Mouse (Mus musculus) heart, adult 2 months (tissue): ENCODE measurements at regions not wholly inside any gene's neighbourhood (a gene's known extent, or its start where the extent isn't known, plus 50 kb on each side); places are given as distances from the start of the nearest gene placed in this dataset.

Experiments
- DNase-seq, 2 experiments: peaks; one replicate each; pipeline ENCODE4 v3.0.0; 2021
- H3K27ac ChIP-seq: fragments of 200-600 bp; 2 replicates; pipeline ENCODE4 v1.8.1; 2022
- H3K27me3 ChIP-seq: fragments of 200-500 bp; 2 replicates; pipeline ENCODE4 v1.6.1; 2012; ENCODE audit warnings: mild to moderate bottlenecking, low read length, inconsistent platforms, mixed read lengths; ENCODE audit not compliant: control insufficient read depth, insufficient read depth
- H3K36me3 ChIP-seq: fragments of 200-500 bp; 2 replicates; pipeline ENCODE4 v1.6.1; 2012; ENCODE audit warnings: low read length, inconsistent platforms; ENCODE audit not compliant: control insufficient read depth, insufficient read depth
- H3K4me1 ChIP-seq: fragments of 200-500 bp; 2 replicates; pipeline ENCODE4 v1.6.1; 2011; ENCODE audit warnings: low read length; ENCODE audit not compliant: control insufficient read depth, insufficient read depth
- H3K4me3 ChIP-seq: fragments of 200-600 bp; 2 replicates; pipeline ENCODE4 v1.8.1; 2022
- H3K79me2 ChIP-seq: fragments of 200-500 bp; replicated peaks from 2 replicates; pipeline ENCODE4 v1.6.1; 2012; ENCODE audit warnings: mild to moderate bottlenecking, inconsistent platforms, low read length, moderate library complexity, mixed read lengths; ENCODE audit not compliant: control insufficient read depth, insufficient read depth
- H3K9ac ChIP-seq: fragments of 200-500 bp; 2 replicates; pipeline ENCODE4 v1.6.1; 2012; ENCODE audit warnings: low read depth, mild to moderate bottlenecking, control low read depth, inconsistent platforms, low read length, mixed read lengths
- CTCF ChIP-seq: fragments of 200-600 bp; IDR thresholded peaks from 2 replicates; pipeline ENCODE4 v1.8.1; 2022; ENCODE audit warnings: antibody characterized with exemption, mild to moderate bottlenecking, moderate library complexity
- EP300 ChIP-seq: fragments of 200-500 bp; IDR thresholded peaks from 2 replicates; pipeline ENCODE4 v1.6.1; 2011; ENCODE audit warnings: low read depth, low read length, control low read depth; ENCODE audit not compliant: insufficient read depth
- POLR2A ChIP-seq: fragments of 200-500 bp; IDR thresholded peaks from 2 replicates; pipeline ENCODE4 v1.6.1; 2011; ENCODE audit warnings: mild to moderate bottlenecking, low read depth, low read length, control low read depth; ENCODE audit not compliant: insufficient read depth
- WGBS: fragments of 180-500 bp; shearing (Covaris S2); methylation state at CpG from one replicate; pipeline ENCODE4 v1.1.7; 2018; 5-methylcytosine and 5-hydroxymethylcytosine counted together
- intact Hi-C: fragments of 180-260 bp; cut with DNase I; formaldehyde crosslinking; loops from one replicate; pipeline ENCODE4 v1.15.1; 2025

GRCm38 (mm10) chr13:69991253-69991891, 189.2 kb downstream of the Med10 start:
- Histone ChIP-seq H3K4me3 (no peak overlapping the region), H3K27me3 (no peaks in the 10 kb centered on the region), H3K79me2 (no peaks in the 10 kb centered on the region), H3K27ac (no peak overlapping the region), H3K9ac (no peak overlapping the region), H3K4me1 (no peaks in the 10 kb centered on the region), H3K36me3 (no peaks in the 10 kb centered on the region)
- DNase-seq = peak in 1 of 2 experiments; percentile 47
- WGBS = 25% methylated on average over 11 of the region's 11 CpGs
- intact Hi-C loops = loop anchor here (2.0 to 5.0 kb wide), 2 partner anchors 251 to 294 kb away; no protein-coding TSS in a partner anchor
- TF ChIP-seq EP300 (no peak), CTCF (peak; percentile 80), POLR2A (no peak)

GRCm38 (mm10) chr13:69991892-69992261, 189.7 kb downstream of the Med10 start:
- DNase-seq = no peak
- TF ChIP-seq CTCF = no peak
- TF ChIP-seq EP300 = no peak
- no peak for TF ChIP-seq POLR2A
- Histone ChIP-seq H3K4me3 (no peak overlapping the region), H3K36me3 (no peaks in the 10 kb centered on the region), H3K9ac (no peak overlapping the region), H3K27me3 (no peaks in the 10 kb centered on the region), H3K4me1 (no peaks in the 10 kb centered on the region), H3K27ac (no peak overlapping the region), H3K79me2 (no peaks in the 10 kb centered on the region)
- WGBS = 54% methylated on average over 14 of the region's 14 CpGs
- intact Hi-C loops = loop anchor here (2.0 to 5.0 kb wide), 2 partner anchors 251 to 295 kb away; no protein-coding TSS in a partner anchor

DNA sequence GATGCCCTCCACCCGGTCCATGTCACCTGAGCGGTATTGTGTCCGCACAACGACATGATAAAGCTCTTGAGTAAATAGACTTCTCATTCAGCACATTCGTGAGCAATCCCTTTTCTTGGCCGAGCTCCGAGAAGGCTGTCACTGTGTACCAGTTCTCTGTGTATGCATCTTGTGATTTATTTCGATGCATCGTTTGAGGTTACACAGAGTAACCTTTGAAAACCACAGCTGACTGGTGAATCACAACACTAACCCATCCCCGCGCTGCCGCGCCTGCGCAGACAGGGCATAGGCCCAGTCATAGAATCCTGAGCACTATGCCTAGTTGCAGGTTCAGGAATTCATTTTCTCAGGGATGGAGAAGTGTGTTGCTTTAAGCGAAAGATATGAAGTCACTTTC, 201.4 kb downstream of the Med10 start:
- intact Hi-C loops = no loop called here
- no peak overlapping the region for H3K27ac ChIP-seq
- WGBS = 84% methylated on average over 15 of the region's 15 CpGs

GRCm38 (mm10) chr13:70012123-70012522, 209.9 kb downstream of the Med10 start:
- H3K79me2 ChIP-seq = no peaks in the 10 kb centered on the region
- intact Hi-C loops = no loop called here
- 39% methylated on average over 3 of the region's 3 CpGs for WGBS

More for the DNA sequence above, 201.4 kb downstream of the Med10 start:
- Histone ChIP-seq H3K79me2 (no peaks in the 10 kb centered on the region), H3K9ac (no peak overlapping the region), H3K27me3 (no peaks in the 10 kb centered on the region; the same call in 1 of the 2 replicates), H3K4me3 (no peak overlapping the region), H3K36me3 (no peaks in the 10 kb centered on the region), H3K4me1 (no peaks in the 10 kb centered on the region)
- DNase-seq = no peak
- TF ChIP-seq EP300 (no peak), POLR2A (no peak), CTCF (no peak)

GRCm38 (mm10) chr13:70015183-70015582, 213.0 kb downstream of the Med10 start:
- no peak overlapping the region for H3K27ac ChIP-seq
- DNase-seq = no peak
- no peaks in the 10 kb centered on the region for H3K36me3 ChIP-seq
- no peaks in the 10 kb centered on the region for H3K4me1 ChIP-seq
- TF ChIP-seq CTCF (no peak), POLR2A (no peak), EP300 (no peak)
- WGBS = 48% methylated on average over 4 of the region's 4 CpGs
- no peaks in the 10 kb centered on the region for H3K79me2 ChIP-seq
- H3K27me3 ChIP-seq = no peaks in the 10 kb centered on the region
- no peak overlapping the region for H3K9ac ChIP-seq
- intact Hi-C loops = no loop called here
- H3K4me3 ChIP-seq = no peak overlapping the region

More at GRCm38 (mm10) chr13:70012123-70012522, 209.9 kb downstream of the Med10 start:
- H3K9ac ChIP-seq = no peak overlapping the region
- DNase-seq = no peak
- H3K4me3 ChIP-seq = no peak overlapping the region
- H3K36me3 ChIP-seq = no peaks in the 10 kb centered on the region
- no peak overlapping the region for H3K27ac ChIP-seq
- no peaks in the 10 kb centered on the region for H3K4me1 ChIP-seq
- no peak for TF ChIP-seq CTCF
- TF ChIP-seq EP300 = no peak
- TF ChIP-seq POLR2A = no peak
- H3K27me3 ChIP-seq = no peaks in the 10 kb centered on the region

DNA sequence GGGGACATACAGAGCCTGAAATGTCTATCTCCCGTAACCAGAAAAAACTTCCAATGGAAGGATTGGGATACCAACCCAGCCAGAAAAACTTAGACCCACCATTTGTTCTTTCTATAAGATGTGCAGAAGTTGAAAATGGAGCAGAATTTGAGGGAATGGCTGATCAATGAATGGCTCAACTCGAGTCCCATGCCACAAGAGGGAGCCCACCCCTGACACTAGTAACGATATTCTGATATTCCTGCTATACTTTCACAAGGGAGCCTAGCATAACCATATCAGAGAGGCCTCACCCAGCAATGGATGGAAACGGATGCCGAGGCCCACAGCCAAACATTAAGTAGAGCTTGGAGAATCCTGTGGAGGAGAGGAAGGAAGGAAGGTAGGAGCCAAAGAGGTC, 215.3 kb downstream of the Med10 start:
- no peak overlapping the region for H3K4me3 ChIP-seq
- H3K27me3 ChIP-seq = no peaks in the 10 kb centered on the region
- intact Hi-C loops = no loop called here
- H3K27ac ChIP-seq = no peak overlapping the region
- H3K9ac ChIP-seq = no peak overlapping the region
- no peak for TF ChIP-seq CTCF
- no peak for TF ChIP-seq POLR2A
- no peak for TF ChIP-seq EP300
- no peak for DNase-seq
- H3K79me2 ChIP-seq = no peaks in the 10 kb centered on the region
- WGBS = 58% methylated on average over 5 of the region's 5 CpGs
- no peaks in the 10 kb centered on the region for H3K4me1 ChIP-seq
- H3K36me3 ChIP-seq = no peaks in the 10 kb centered on the region
